Mouse (Mus musculus): ENCODE measurements at regions not wholly inside any gene's neighbourhood (a gene's known extent, or its start where the extent isn't known, plus 50 kb on each side); places are given as distances from the start of the nearest gene placed in this dataset.

- intact Hi-C loops (cut with DNase I) = no loop called here
Observed at GRCm38 (mm10) chr6:73676979-73677378, 207.5 kb upstream of the 4931417E11Rik start.

- intact Hi-C loops (cut with DNase I) = no loop called here
Observed at GRCm38 (mm10) chr6:73669401-73669800, 199.9 kb upstream of the 4931417E11Rik start.

GRCm38 (mm10) chr6:73658988-73659387 is 189.5 kb upstream of the 4931417E11Rik start:
- intact Hi-C loops (cut with DNase I) = no loop called here

- intact Hi-C loops (cut with DNase I) = no loop called here
Observed at GRCm38 (mm10) chr6:73645378-73645777, 175.9 kb upstream of the 4931417E11Rik start.

GRCm38 (mm10) chr6:73644778-73645267 is 175.4 kb upstream of the 4931417E11Rik start:
- intact Hi-C loops (cut with DNase I) = no loop called here

GRCm38 (mm10) chr6:73628600-73628999 is 159.1 kb upstream of the 4931417E11Rik start:
- intact Hi-C loops (cut with DNase I) = no loop called here

- intact Hi-C loops (cut with DNase I) = no loop called here
Observed at GRCm38 (mm10) chr6:73626451-73626850, 157.0 kb upstream of the 4931417E11Rik start.

GRCm38 (mm10) chr6:73624211-73624610 is 154.7 kb upstream of the 4931417E11Rik start:
- intact Hi-C loops (cut with DNase I) = no loop called here

- intact Hi-C loops (cut with DNase I) = no loop called here
Observed at GRCm38 (mm10) chr6:73621839-73622426, 152.5 kb upstream of the 4931417E11Rik start.

GRCm38 (mm10) chr6:73612266-73612665 is 142.8 kb upstream of the 4931417E11Rik start:
- intact Hi-C loops (cut with DNase I) = no loop called here

- intact Hi-C loops (cut with DNase I) = no loop called here
Observed at GRCm38 (mm10) chr6:73611839-73612238, 142.4 kb upstream of the 4931417E11Rik start.

GRCm38 (mm10) chr6:73610048-73610624 is 140.7 kb upstream of the 4931417E11Rik start:
- intact Hi-C loops (cut with DNase I) = no loop called here

GRCm38 (mm10) chr6:73587686-73588085 is 118.2 kb upstream of the 4931417E11Rik start:
- intact Hi-C loops (cut with DNase I) = no loop called here

GRCm38 (mm10) chr6:73576708-73577107 is 107.2 kb upstream of the 4931417E11Rik start:
- intact Hi-C loops (cut with DNase I) = no loop called here

GRCm38 (mm10) chr6:73560000-73560399 is 90.5 kb upstream of the 4931417E11Rik start:
- intact Hi-C loops (cut with DNase I) = no loop called here

GRCm38 (mm10) chr6:73530559-73530958 is 61.1 kb upstream of the 4931417E11Rik start:
- intact Hi-C loops (cut with DNase I) = no loop called here

- intact Hi-C loops (cut with DNase I) = no loop called here
Observed at GRCm38 (mm10) chr6:73530098-73530497, 60.6 kb upstream of the 4931417E11Rik start.

- intact Hi-C loops (cut with DNase I) = no loop called here
Observed at GRCm38 (mm10) chr6:73523658-73524057, 54.2 kb upstream of the 4931417E11Rik start.

- intact Hi-C loops (cut with DNase I) = loop anchor here (10.0 kb wide), 1 partner anchor 155 kb away; no protein-coding TSS in a partner anchor
Observed at GRCm38 (mm10) chr6:73519894-73520293, 50.4 kb upstream of the 4931417E11Rik start.
